Mouse (Mus musculus) testis, adult 2 months (tissue): Measurements from ENCODE around the gene Creb3l2.

Experiments used
- CTCF ChIP-seq: fragments of 200-500 bp; IDR thresholded peaks from 2 replicates; pipeline ENCODE4 v1.5.1; 2012; ENCODE audit warnings: low read depth, mild to moderate bottlenecking, inconsistent platforms, low read length, moderate library complexity; ENCODE audit not compliant: control insufficient read depth, insufficient read depth, insufficient replicate concordance
- POLR2A ChIP-seq: fragments of 200-500 bp; IDR thresholded peaks from 2 replicates; pipeline ENCODE4 v1.6.1; 2012; ENCODE audit warnings: low read depth, mild to moderate bottlenecking, inconsistent platforms, low read length, moderate library complexity; ENCODE audit not compliant: control insufficient read depth

DNA sequence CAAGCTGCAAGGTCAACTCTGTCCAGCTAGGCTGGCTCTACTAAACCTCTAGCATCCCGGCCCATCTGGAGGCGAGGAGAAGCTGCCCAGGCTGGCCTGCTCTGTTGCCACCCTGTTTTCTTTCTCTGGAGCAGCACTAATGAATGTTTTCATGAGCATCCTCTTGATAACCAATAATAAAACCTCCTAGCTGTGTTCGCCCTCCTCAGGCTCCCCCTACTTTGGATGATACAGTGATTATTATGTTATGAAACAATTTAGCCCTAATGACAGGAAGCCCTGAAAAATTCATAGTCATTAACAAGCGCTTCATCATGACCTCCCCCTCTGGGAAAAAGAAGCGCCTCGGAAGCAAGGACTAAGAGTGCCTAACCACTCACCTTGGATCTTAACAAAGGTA, 59.2 kb downstream of the Creb3l2 start:
- no peak for TF ChIP-seq CTCF
- TF ChIP-seq POLR2A, result no peak
